Mouse (Mus musculus) erythroblast, embryonic 14.5 days (primary cell): ENCODE measurements around the gene Trappc5. TPM values are rescaled to one million over a fixed set of nuclear protein-coding genes. Genes with fewer than 3 reads are reported as not detected.

Experiments used
- H3K27me3 ChIP-seq: 2 replicates; pipeline ENCODE4 v1.6.1; 2012; ENCODE audit warnings: inconsistent platforms; ENCODE audit not compliant: control insufficient read depth
- H3K36me3 ChIP-seq: 2 replicates; pipeline ENCODE4 v1.6.1; 2012; ENCODE audit warnings: mild to moderate bottlenecking, inconsistent platforms; ENCODE audit not compliant: control insufficient read depth
- H3K4me1 ChIP-seq: 2 replicates; pipeline ENCODE4 v1.6.1; 2012; ENCODE audit warnings: inconsistent platforms; ENCODE audit not compliant: control insufficient read depth
- H3K4me3 ChIP-seq: replicated peaks from 2 replicates; pipeline ENCODE3; 2012; ENCODE audit warnings: moderate library complexity, mild to moderate bottlenecking, inconsistent platforms
- H3K9me3 ChIP-seq: 2 replicates; pipeline ENCODE4 v1.6.1; 2012; ENCODE audit warnings: low read length, inconsistent platforms, mixed read lengths; ENCODE audit not compliant: control insufficient read depth
- GATA1 ChIP-seq: IDR thresholded peaks from 2 replicates; pipeline ENCODE4 v1.6.1; 2012; ENCODE audit warnings: low read length, inconsistent platforms, mixed read lengths
- TAL1 ChIP-seq: IDR thresholded peaks from 3 replicates; pipeline ENCODE4 v1.6.1; 2012; ENCODE audit warnings: low read length, inconsistent platforms, mixed read lengths
- polyA plus RNA-seq: library from polyadenylated mRNA; stranded (reverse); fragments of >175 nt; gene quantifications from 2 replicates; pipeline ENCODE4 v1.2.3, GENCODE M21; 2012

Gene Trappc5
- polyA plus RNA-seq, 1 experiment: 0.90 TPM

GRCm38 (mm10) chr8:3717321-3717954, 41.3 kb downstream of the Trappc5 start:
- H3K4me1 ChIP-seq: peaks cover 6% of the 10 kb centered on the region
- no peaks in the 10 kb centered on the region for H3K27me3 ChIP-seq
- no peaks in the 10 kb centered on the region for H3K36me3 ChIP-seq
- no peaks in the 10 kb centered on the region for H3K9me3 ChIP-seq
- H3K4me3 ChIP-seq: no peak overlapping the region
- TF ChIP-seq TAL1 (no peak), GATA1 (no peak)

- Histone ChIP-seq H3K4me3 (no peak overlapping the region), H3K9me3 (no peaks in the 10 kb centered on the region), H3K36me3 (no peaks in the 10 kb centered on the region), H3K27me3 (no peaks in the 10 kb centered on the region), H3K4me1 (peaks cover 8% of the 10 kb centered on the region)
- no peak for TF ChIP-seq TAL1
- TF ChIP-seq GATA1: no peak
Measured at GRCm38 (mm10) chr8:3718559-3718958, 42.5 kb downstream of the Trappc5 start.

- Histone ChIP-seq H3K9me3 (no peaks in the 10 kb centered on the region), H3K27me3 (no peaks in the 10 kb centered on the region), H3K4me1 (peaks cover 15% of the 10 kb centered on the region), H3K4me3 (no peak within 1 kb of the TSS), H3K36me3 (no peaks in the 10 kb centered on the region)
- TF ChIP-seq TAL1 (no peak), GATA1 (no peak)
Measured at GRCm38 (mm10) chr8:3720551-3720950, 44.5 kb downstream of the Trappc5 start, which contains the start of gene Clec4g. Gene Clec4g (minus strand): TSS chr8:3720651.

- Histone ChIP-seq H3K4me1 (peaks cover 15% of the 10 kb centered on the region), H3K9me3 (no peaks in the 10 kb centered on the region)
- no peak for TF ChIP-seq GATA1
- no peak for TF ChIP-seq TAL1
Measured at GRCm38 (mm10) chr8:3721041-3721440, 44.9 kb downstream of the Trappc5 start.

More at GRCm38 (mm10) chr8:3721041-3721440, 44.9 kb downstream of the Trappc5 start:
- Histone ChIP-seq H3K36me3 (no peaks in the 10 kb centered on the region), H3K4me3 (no peak overlapping the region), H3K27me3 (no peaks in the 10 kb centered on the region)

Other genes starting within 250 kb of the Trappc5 start
- 0.06 TPM in 1 of 2 replicates, not detected in the other for gene Pex11g, start 208.6 kb upstream of the Trappc5 start, polyA plus RNA-seq
- gene Tex45, start 205.4 kb upstream of the Trappc5 start, polyA plus RNA-seq: not detected in 2 replicates
- gene Zfp358, start 183.2 kb upstream of the Trappc5 start, polyA plus RNA-seq: 0.07 and 0.20 TPM in 2 replicates
- 10.0 and 15.4 TPM in 2 replicates for gene Mcoln1, start 175.8 kb upstream of the Trappc5 start, polyA plus RNA-seq
- 1.7 and 1.9 TPM in 2 replicates for gene Pnpla6, start 160.9 kb upstream of the Trappc5 start, polyA plus RNA-seq
- not detected in 2 replicates for gene C330021F23Rik, start 108.3 kb upstream of the Trappc5 start, polyA plus RNA-seq
- 0.37 and 0.54 TPM in 2 replicates for gene Camsap3, start 89.0 kb upstream of the Trappc5 start, polyA plus RNA-seq
- 4.2 and 4.7 TPM in 2 replicates for gene Xab2, start 55.0 kb upstream of the Trappc5 start, polyA plus RNA-seq
- gene Pet100, start 54.8 kb upstream of the Trappc5 start, polyA plus RNA-seq: 12.7 and 17.8 TPM in 2 replicates
- gene Pcp2, start 50.8 kb upstream of the Trappc5 start, polyA plus RNA-seq: not detected in 2 replicates
- gene Stxbp2, start 45.3 kb upstream of the Trappc5 start, polyA plus RNA-seq: 13.3 and 17.2 TPM in 2 replicates
- gene Retn, start 20.5 kb upstream of the Trappc5 start, polyA plus RNA-seq: not detected in 2 replicates
- not detected in 2 replicates for gene Mcemp1, start 10.5 kb upstream of the Trappc5 start, polyA plus RNA-seq
- not detected in 2 replicates for gene Fcor, start 3.9 kb upstream of the Trappc5 start, polyA plus RNA-seq
- not detected in 2 replicates for gene Fcer2a, start 17.9 kb downstream of the Trappc5 start, polyA plus RNA-seq
- 0.03 TPM in 1 of 2 replicates, not detected in the other for gene Clec4g, start 44.4 kb downstream of the Trappc5 start, polyA plus RNA-seq
- not detected in 2 replicates for gene Cd209a, start 72.7 kb downstream of the Trappc5 start, polyA plus RNA-seq
- not detected in 2 replicates for gene Cd209e, start 178.0 kb downstream of the Trappc5 start, polyA plus RNA-seq
- not detected in 2 replicates for gene Cd209d, start 202.3 kb downstream of the Trappc5 start, polyA plus RNA-seq